Mouse (Mus musculus) small intestine, adult 2 months (tissue): ENCODE data around the gene Zfp13.
"Not testable (repeated sequence)": the region's sequence is repeated elsewhere in the genome, so short reads cannot be mapped to it uniquely, and the experiment has no call there.

Experiments
- CTCF ChIP-seq: fragments of 200-500 bp; IDR thresholded peaks from 2 replicates; pipeline ENCODE4 v1.5.1; 2012; ENCODE audit warnings: low read depth, mild to moderate bottlenecking, control low read depth, inconsistent platforms, low read length, moderate library complexity, mixed read lengths; ENCODE audit not compliant: insufficient replicate concordance, insufficient read length; ENCODE audit errors: extremely low read depth
- POLR2A ChIP-seq: fragments of 200-500 bp; IDR thresholded peaks from 2 replicates; pipeline ENCODE4 v1.6.1; 2012; ENCODE audit warnings: low read depth, mild to moderate bottlenecking, control low read depth, inconsistent platforms, low read length, moderate library complexity

GRCm38 (mm10) chr17:23595139-23595538 lies 4.1 kb downstream of the Zfp13 start:
- TF ChIP-seq POLR2A, CTCF: not testable (repeated sequence)
